Mouse (Mus musculus): ENCODE results near the gene Gm21985. TPM values are rescaled to one million over a fixed set of nuclear protein-coding genes. Genes with fewer than 3 reads are reported as not detected.

Gm21985 gene
- total RNA-seq, 4 experiments from 2014 or later = 0.72 to 0.89 (median 0.87) TPM; not detected in 1

Other genes starting within 250 kb of the Gm21985 start
- not detected for gene Olfr1311, start 241.9 kb upstream of the Gm21985 start, total RNA-seq (2022)
- not detected for gene Olfr1312, start 216.1 kb upstream of the Gm21985 start, total RNA-seq (2022)
- not detected for gene Olfr1313, start 188.5 kb upstream of the Gm21985 start, total RNA-seq (2022)
- not detected for gene Olfr1314, start 169.5 kb upstream of the Gm21985 start, total RNA-seq (2022)
- gene Olfr1315-ps1, start 150.9 kb upstream of the Gm21985 start, total RNA-seq (2022) = not detected
- gene Olfr1316, start 131.3 kb upstream of the Gm21985 start, total RNA-seq (2022) = not detected
- not detected for gene Olfr1317, start 126.0 kb upstream of the Gm21985 start, total RNA-seq (2022)
- not detected for gene Olfr1318, start 112.1 kb upstream of the Gm21985 start, total RNA-seq (2022)
- 1 to 10 TPM in 2 of 4 experiments, under 1 TPM in 2; 0.61 to 1.3 (median 0.97) TPM for gene Lpcat4, start 26.8 kb upstream of the Gm21985 start, total RNA-seq (2022)
- not detected for gene Nutm1, start 7.0 kb upstream of the Gm21985 start, total RNA-seq (2022)
- gene Nop10, start 4.4 kb upstream of the Gm21985 start, total RNA-seq (2022) = 10 to 100 TPM; 50.0 to 61.0 (median 55.2) TPM
- gene Slc12a6, start 489 bp upstream of the Gm21985 start, total RNA-seq (2022) = 10 to 100 TPM; 26.2 to 30.9 (median 27.1) TPM
- 10 to 100 TPM; 72.9 to 76.0 (median 73.7) TPM for gene Emc4, start 101.7 kb downstream of the Gm21985 start, total RNA-seq (2022)
- gene Katnbl1, start 112.9 kb downstream of the Gm21985 start, total RNA-seq (2022) = 1 to 10 TPM; 1.7 to 4.3 (median 2.0) TPM
- gene Emc7, start 188.7 kb downstream of the Gm21985 start, total RNA-seq (2022) = 10 to 100 TPM; 12.2 to 14.3 (median 13.5) TPM
- not detected for gene Chrm5, start 214.5 kb downstream of the Gm21985 start, total RNA-seq (2022)
- 10 to 100 TPM; 13.4 to 18.4 (median 15.0) TPM for gene Aven, start 226.7 kb downstream of the Gm21985 start, total RNA-seq (2022)

Data from gastrocnemius, adult 8-10 months (tissue).